Mouse (Mus musculus) lung, adult 2 months (tissue): ENCODE results near the gene Nosip. TPM values are rescaled to one million over a fixed set of nuclear protein-coding genes. Genes with fewer than 3 reads are reported as not detected.
"Not testable (repeated sequence)": the region's sequence is repeated elsewhere in the genome, so short reads cannot be mapped to it uniquely, and the experiment has no call there.

Experiments used
- DNase-seq: peaks from one replicate; pipeline ENCODE4 v3.0.0; 2022
- H3K4me1 ChIP-seq: fragments of 200-500 bp; 2 replicates; pipeline ENCODE4 v1.6.1; 2011; ENCODE audit warnings: low read length; ENCODE audit not compliant: control insufficient read depth, insufficient read depth
- H3K4me3 ChIP-seq: fragments of 200-500 bp; replicated peaks from 2 replicates; pipeline ENCODE3; 2011; ENCODE audit warnings: low read depth, mild to moderate bottlenecking, control low read depth, low read length; ENCODE audit errors: extremely low read depth
- CTCF ChIP-seq: fragments of 200-500 bp; IDR thresholded peaks from 2 replicates; pipeline ENCODE4 v1.5.1; 2011; ENCODE audit warnings: mild to moderate bottlenecking, low read length, control low read depth; ENCODE audit not compliant: insufficient read depth
- POLR2A ChIP-seq: fragments of 200-500 bp; IDR thresholded peaks from 2 replicates; pipeline ENCODE4 v1.6.1; 2011; ENCODE audit warnings: low read depth, mild to moderate bottlenecking, control low read depth, low read length, borderline replicate concordance; ENCODE audit errors: extremely low read depth
- WGBS: fragments of 180-500 bp; shearing (Covaris S2); methylation state at CpG from one replicate; pipeline ENCODE4 v1.1.7; 2018; 5-methylcytosine and 5-hydroxymethylcytosine counted together
- polyA plus RNA-seq: library from polyadenylated mRNA; depleted of rRNA; stranded (reverse); fragments of >200 nt; gene quantifications from 2 replicates; pipeline ENCODE4 v1.2.3, GENCODE M21; 2012

Gene Nosip
- polyA plus RNA-seq, 1 experiment: 102 TPM

DNA sequence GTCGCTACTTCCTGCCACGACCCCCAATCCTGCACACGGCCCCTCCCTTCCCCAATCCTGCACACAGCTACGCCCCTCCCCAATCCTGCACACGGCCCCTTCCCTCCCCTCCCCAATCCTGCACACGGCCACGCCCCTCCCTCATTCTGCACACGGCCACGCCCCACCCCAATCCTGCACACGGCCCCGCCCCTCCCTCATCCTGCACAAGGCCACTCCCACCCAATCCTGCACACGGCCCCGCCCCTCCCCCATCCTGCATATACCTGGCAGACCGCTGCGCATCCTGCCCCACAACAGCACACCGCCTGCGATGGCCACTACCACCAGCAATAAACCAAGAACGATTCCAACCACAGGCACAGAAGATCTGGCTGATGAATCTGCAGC, 31.3 kb downstream of the Nosip start:
- Histone ChIP-seq H3K4me3 (no peak overlapping the region), H3K4me1 (peaks cover 2% of the 10 kb centered on the region; the same call in 1 of the 2 replicates)
- 42% methylated on average over 18 of the region's 18 CpGs for WGBS
- TF ChIP-seq CTCF: no peak
- no peak for TF ChIP-seq POLR2A
- no peak for DNase-seq

DNA sequence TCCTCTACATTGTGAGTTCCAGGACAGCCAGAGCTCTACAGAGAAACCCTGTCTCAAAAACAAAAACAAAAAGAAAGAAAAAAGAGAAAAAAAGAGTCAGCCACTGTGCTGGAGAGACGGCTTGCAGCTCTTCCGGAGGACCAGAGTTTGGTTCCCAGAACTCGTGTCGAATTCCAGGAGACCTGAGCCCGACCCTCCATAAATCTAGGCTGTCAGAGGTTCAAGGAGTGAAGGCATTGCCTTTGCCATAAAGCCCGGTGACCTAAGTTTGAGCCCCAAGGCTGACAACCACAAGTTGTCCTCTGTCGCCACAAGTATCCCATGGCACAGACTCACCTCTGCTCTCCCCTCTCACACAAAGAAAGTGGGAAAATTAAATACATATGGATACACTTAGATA, 31.9 kb downstream of the Nosip start:
- 63% methylated on average over 7 of the region's 7 CpGs for WGBS
- Histone ChIP-seq H3K4me1 (peaks cover 2% of the 10 kb centered on the region; the same call in 1 of the 2 replicates), H3K4me3 (no peak overlapping the region)
- no peak for DNase-seq
- TF ChIP-seq CTCF: no peak
- no peak for TF ChIP-seq POLR2A

DNA sequence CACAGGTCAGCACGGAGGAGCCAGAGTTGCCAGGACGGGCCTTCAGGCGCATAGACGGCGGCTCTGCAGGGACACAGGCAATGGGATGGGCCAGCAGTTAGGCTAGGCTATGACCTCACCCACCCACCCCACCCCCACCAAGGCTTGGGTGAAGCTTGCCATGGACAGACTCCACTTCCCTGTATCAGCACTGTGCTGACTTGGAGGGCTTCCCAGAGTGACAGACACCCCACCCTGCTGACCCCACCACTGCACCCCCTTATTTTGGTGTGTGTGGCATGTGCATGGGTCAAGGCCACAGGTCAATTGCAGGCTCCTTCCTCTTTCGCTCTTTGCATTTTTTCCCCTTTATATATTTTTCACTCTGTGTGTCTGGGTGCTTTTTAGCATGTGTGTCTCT, 33.1 kb downstream of the Nosip start:
- WGBS: 72% methylated on average over 6 of the region's 6 CpGs
- Histone ChIP-seq H3K4me1 (peaks cover 2% of the 10 kb centered on the region; the same call in 1 of the 2 replicates), H3K4me3 (no peak overlapping the region)
- DNase-seq: no peak
- TF ChIP-seq POLR2A: no peak
- TF ChIP-seq CTCF: no peak

DNA sequence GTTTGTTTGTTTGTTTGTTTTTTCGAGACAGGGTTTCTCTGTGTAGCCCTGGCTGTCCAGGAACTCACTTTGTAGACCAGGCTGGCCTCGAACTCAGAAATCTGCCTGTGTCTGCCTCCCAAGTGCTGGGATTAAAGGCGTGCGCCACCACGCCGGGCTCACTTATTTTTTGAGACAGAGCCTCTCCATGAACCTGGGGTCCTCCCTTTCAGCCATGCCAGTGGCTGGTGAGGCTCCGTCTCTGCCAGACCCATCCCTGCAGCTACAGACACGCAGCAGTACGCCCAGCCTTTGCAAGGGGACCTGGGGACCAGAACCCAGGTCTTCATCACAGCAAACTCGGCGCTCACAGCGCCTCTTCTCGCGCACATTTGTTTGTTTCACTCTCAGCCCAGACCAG, 33.7 kb downstream of the Nosip start:
- H3K4me3 ChIP-seq, DNase-seq, H3K4me1 ChIP-seq: not testable (repeated sequence)
- 94% methylated on average over 14 of the region's 14 CpGs for WGBS

DNA sequence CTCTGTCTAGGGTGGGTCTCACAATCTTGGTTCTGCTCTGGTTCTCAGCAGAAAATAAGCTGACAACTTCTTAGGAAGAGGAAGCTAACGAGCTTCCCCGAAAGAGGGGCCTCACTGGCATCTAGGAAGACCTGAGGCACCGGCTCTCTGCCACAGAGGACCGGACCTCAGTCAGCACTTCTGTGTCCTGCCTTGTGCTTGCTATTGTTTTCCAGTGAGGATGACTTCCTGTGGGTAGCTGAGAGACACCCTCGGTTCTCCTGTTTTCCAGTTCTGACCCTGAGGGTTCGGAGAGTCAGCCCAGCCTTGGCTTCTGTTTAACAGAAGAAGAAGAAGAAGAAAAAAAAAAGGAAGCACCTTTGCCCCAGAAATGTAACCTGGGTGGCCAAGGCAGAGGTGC, 35.2 kb downstream of the Nosip start:
- no peak for DNase-seq
- TF ChIP-seq CTCF (no peak), POLR2A (no peak)
- no peak overlapping the region for H3K4me3 ChIP-seq
- WGBS: 38% methylated on average over 6 of the region's 6 CpGs
- no peaks in the 10 kb centered on the region for H3K4me1 ChIP-seq

DNA sequence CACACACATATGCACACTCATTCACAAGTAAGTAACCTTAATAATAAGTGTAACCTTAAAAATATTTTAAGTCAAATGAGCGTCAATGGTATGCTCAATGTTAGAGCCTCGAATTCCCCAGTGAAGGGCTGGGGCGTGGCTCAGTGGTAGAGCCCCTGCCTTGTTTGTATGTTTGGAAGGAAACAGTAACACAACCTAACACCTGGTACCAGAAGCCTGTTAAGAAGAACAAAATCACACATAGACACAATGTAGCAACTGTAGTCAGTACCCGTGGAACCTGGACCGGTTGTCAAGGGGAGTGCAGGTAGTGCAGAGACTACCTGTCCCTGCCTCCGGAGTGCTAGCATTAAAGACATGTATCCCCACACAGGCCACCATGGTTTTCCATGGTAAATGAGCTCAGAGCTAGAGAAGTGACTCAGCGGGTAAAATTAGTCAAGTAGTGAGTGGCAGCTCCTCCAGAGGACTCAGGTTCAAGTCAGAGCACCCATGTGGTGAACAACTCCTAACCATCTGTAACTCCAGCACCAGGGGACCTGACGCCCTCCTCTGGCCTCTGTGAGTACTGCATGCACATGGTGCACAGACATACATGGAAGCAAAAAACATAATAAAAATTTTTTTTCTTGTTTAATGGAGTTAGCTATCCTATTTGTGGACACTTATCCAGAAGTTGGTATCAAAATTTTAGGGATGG, 36.5 kb downstream of the Nosip start:
- no peak for DNase-seq
- Histone ChIP-seq H3K4me1 (peaks cover 3% of the 10 kb centered on the region), H3K4me3 (no peak overlapping the region)
- no peak for TF ChIP-seq POLR2A
- TF ChIP-seq CTCF: peak; percentile 33
- 84% methylated on average over 8 of the region's 8 CpGs for WGBS

DNA sequence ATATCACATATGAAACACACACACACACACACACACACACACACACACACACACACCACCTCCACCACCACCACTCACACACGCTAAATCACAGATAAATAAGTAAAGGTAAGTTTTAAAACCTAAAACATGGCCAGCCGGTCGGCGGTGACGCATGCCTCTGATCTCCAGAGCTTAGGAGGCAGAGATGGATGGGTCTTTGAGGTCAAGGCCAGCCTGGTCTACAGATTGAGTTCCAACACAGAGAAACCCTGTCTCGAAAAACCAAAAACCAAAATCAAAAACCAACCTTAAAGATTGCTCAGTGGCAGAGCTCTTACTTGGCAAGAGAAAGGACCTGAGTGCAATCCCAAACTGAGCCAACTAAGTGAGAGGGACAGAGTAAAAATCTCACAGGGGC, 37.8 kb downstream of the Nosip start:
- Histone ChIP-seq H3K4me3 (no peak overlapping the region), H3K4me1 (peaks cover 7% of the 10 kb centered on the region)
- TF ChIP-seq POLR2A (no peak), CTCF (no peak)
- WGBS: 87% methylated on average over 6 of the region's 6 CpGs
- DNase-seq: no peak

DNA sequence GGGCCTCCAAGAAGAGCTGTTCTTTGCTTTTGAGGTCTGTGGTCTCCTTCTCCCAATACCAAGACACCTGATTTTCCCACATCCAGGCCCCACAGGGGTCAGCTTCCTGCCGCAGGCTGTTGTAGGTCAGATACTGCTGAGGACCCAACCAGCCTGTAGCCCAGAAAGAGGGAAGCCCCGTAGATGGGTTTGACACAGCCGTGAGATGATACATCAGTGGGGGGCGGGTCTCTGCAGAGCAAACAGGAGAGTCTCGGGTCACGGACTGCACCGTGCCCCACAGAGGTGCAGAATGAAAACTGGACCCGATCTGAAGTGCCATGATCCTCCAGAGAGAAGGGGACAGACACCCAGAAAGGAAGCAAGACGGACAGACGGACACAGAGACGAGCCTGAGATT, 40.2 kb downstream of the Nosip start:
- Histone ChIP-seq H3K4me3 (peak overlapping the region; percentile 57), H3K4me1 (peaks cover 7% of the 10 kb centered on the region)
- 53% methylated on average over 11 of the region's 11 CpGs for WGBS
- no peak for DNase-seq
- TF ChIP-seq POLR2A: no peak
- TF ChIP-seq CTCF: no peak

DNA sequence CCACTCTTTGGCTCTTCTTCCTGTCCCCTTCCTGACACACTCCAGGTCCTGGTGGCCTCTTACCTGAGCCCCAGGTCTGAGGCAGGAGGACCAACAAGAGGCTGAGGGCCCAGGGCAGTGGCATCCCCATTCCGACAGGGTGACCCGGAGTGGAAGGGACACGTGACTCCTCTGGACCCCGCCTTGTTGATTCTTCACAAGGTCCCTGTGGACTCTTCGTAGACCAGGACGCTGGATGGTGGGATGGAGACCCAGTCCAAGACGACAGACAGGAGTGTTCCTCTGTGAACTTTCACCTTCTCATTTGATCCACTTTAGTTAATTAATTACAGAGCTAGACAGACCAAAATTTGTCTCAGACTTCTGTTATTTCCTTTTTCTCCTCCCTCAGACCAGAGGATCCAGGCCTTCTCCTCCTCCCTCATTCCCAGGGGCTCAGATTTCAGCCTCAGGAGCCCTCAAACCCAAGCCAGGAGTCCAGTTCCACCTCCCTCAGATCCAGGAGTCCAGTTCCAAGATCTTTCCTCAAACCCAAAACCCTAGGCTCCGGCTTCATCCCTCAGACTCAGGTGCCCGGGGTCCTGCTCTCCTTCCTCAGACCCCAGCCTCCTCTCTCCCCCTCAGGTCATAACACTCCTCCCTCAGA, 40.8 kb downstream of the Nosip start:
- Histone ChIP-seq H3K4me1 (peaks cover 7% of the 10 kb centered on the region), H3K4me3 (peak overlapping the region; percentile 70)
- no peak for TF ChIP-seq CTCF
- peak; percentile 26; the same call in 1 of the 2 replicates for TF ChIP-seq POLR2A
- 43% methylated on average over 9 of the region's 9 CpGs for WGBS
- DNase-seq: no peak

DNA sequence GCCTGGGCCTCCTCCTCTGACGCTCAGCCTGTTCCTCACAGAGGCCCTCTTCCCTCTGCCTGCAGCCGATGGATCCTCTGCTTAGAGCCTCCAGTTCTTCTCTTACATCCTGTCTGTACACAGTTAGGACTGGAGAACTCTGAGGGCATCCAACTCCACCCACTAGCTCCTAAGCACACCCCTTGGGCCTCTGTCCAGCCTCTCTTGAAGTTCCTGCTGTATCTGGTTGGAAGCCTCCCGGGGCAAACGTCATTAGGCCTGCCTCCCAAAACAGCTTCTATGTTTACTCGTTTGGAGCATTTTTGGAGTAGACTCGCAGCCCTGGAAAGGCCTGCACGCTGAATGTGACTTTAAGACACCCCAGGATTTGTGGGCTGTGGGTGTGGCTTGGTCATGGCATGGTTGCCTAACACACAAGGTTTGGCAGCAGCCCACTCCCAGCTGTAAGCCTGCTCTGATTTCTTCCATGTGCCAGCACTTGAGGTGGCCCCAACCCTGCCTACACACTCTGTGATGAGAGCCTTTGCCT, 41.5 kb downstream of the Nosip start, which contains the start of gene Fcgrt:
TSS of gene Fcgrt (minus strand) at position 200 of the 529 bp plus-strand sequence.
- Histone ChIP-seq H3K4me3 (peak within 1 kb of the TSS; percentile 70), H3K4me1 (peaks cover 7% of the 10 kb centered on the region)
- peak; percentile 93 for DNase-seq
- no peak for TF ChIP-seq CTCF
- TF ChIP-seq POLR2A: peak; percentile 85; the same call in 1 of the 2 replicates
- WGBS: 7% methylated on average over 7 of the region's 7 CpGs
